Mouse (Mus musculus) heart, postnatal 4 days (tissue): Measurements from ENCODE around the gene Wscd2. TPM values are rescaled to one million over a fixed set of nuclear protein-coding genes. Genes with fewer than 3 reads are reported as not detected.

Experiments used
- DNase-seq: peaks from one replicate; pipeline ENCODE4 v3.0.0; 2021
- total RNA-seq, 2 experiments: library from RNA; stranded (reverse); gene quantifications; 2 replicates each; pipeline ENCODE4 v1.2.3; 2021

Gene Wscd2
- total RNA-seq, 2 experiments from 2014 or later: 1.1 to 1.3 TPM

DNA sequence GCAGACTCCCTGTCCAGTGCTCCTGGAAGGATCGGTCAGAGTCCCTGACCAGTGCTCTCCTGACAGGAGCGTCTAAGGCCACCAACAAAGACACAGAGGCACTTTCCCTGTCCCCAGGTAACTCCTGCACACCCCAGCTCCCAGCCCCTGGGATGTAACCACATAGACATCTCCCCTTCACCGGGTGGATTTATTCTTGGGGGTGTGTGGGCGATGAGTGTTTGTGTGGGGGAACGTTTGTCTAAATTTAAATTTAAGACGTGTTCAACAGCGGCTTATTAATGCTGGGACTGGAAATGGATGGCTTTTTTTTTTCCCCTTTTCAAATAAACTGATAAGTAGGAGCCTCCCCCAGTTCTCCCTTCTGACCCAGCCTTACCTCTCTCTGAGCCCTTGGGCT, 49.7 kb downstream of the Wscd2 start:
- DNase-seq: no peak

DNA sequence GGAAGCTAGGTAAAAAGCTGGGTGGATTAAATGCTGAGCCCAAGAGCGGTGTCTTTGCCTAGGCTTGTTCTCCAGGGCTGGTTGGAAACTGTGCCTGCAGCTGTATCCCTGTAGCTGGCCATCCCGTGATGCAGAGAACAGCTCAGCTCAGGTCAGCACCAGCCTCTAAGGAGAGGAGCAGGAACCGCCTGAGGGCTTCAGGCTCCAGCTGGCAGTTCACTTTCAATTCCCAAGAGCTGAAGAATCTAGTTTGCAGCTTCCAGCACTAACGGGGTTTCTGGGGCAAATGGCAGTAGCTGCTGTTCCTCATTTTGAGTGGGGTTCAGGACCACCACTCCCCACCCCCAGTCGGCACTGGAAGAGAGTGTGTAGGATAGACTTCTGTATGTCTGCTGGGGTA, 51.1 kb downstream of the Wscd2 start:
- DNase-seq: no peak

DNA sequence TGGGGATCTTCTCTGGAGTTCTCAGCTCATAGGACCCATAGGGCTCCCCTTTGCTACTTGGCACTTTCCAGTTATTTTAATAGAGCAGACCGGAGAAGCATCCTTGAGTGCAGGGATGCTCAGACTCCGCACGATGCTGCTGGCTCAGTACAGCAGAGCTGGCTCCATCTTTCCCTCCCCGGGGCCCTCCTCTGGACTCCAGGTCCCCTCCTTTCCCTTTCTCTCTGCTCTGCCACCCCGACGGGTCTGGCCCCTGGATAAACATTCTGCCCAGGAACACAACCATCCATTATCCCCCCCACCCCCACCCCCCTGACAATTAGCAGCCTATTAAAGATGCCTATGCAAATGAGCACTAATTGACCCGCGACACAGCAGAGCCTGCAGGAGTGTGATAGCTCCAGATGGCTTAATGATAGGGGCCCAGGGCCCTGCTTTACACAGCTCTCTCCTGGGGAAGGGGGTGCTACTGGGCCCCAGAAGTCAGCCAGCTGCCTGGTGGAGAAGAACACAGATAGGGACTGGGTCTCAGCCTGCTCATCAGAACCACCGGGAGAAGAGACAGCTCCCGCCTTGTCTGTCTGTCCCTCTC, 52.8 kb downstream of the Wscd2 start:
- DNase-seq: no peak

DNA sequence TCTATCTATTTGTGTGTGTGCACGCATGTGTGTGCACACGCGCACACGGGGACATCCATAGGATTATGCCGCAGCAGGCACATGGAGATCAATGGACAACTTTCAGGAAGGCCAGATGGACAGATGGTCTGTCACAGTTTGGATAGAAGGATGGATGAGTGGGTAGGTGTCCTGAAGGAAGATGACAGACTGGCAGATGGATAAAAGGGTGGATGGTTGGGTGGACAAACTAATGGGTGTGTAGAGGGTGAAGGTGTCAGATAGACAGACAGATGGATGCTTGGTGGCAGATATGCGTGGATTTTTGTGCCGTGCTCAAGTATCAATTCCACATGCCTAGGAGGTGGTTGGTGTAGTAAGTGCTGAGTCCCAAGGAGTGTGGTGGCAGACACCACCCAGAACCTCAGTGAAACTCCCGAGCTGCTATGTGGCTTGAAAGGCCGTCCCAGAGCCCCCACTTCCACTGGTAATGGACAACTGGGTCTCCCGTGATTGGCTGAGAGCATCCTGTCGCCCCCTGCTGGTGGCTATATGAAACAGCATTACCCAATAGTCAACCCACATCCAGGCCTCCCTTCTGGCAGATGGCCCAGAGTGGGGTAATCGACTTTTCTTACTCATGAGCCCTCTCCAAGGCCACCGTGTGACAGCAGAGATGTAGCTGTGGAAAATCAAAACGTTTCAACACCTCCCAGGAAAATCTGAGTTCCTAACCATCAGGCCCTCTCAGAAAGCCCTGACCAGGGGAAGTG, 58.0 kb downstream of the Wscd2 start:
- DNase-seq: peak; percentile 72

DNA sequence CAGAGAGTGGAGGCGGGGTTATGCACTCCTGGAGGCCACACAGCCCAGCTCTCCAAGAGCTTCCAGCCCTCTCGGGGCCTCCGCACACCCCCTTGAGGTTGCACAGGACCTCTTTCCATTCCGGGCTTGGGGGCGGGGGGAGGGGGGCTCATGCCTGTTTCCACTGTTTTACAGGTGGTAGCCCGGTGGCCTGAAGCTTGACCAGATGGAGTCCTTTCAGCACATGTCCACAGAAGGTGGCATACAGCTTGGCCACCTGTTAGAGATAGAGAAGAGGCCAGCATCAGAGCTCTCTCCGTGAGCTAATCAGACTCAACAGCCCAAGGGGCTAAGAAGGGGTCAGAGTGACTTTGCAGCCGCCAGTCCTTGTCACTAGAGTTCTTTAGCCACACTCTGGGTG, 60.1 kb downstream of the Wscd2 start:
- DNase-seq: no peak

DNA sequence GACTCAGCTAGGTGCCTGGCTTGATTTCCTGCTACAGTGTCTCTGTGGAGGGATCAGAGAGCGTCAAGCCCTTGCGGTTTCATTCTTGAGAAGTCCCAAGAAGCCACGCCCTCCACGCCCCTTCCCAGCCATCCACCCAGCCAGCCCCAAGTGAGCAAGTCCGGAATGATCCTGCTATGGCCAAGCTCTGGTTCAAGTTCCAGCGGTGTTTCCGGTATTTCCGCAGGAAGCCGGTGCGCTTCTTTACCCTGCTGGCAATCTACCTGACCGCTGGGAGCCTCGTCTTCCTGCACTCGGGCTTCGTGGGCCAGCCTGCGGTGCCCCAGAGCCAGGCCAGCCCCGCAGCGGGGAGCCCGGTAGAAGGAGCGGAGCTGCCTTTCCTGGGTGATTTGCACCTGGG, 60.6 kb downstream of the Wscd2 start:
- no peak for DNase-seq

DNA sequence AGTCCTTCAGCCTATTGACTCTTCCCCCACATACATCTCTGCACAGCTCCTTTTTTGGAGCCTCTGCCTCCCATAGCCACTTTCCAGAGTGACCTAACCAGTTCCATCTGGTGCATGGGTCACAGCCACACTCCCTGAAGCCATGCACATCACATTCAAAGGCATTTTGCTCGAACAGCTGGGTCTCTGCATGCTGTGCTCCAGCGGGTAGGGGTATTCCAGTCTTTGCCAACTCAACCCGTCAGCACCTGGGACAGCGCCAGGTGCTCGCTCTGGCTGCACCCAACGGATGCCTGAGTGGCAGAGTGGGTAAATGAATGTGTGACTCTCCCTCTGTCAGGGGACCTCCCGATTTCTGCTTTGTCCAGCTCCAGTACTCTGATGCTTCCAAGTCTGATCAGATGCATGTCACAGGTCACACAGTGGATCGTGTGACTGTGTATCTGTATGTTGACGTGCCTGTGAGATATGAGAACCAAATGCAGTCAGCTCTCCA, 63.3 kb downstream of the Wscd2 start:
- DNase-seq: peak; percentile 60

DNA sequence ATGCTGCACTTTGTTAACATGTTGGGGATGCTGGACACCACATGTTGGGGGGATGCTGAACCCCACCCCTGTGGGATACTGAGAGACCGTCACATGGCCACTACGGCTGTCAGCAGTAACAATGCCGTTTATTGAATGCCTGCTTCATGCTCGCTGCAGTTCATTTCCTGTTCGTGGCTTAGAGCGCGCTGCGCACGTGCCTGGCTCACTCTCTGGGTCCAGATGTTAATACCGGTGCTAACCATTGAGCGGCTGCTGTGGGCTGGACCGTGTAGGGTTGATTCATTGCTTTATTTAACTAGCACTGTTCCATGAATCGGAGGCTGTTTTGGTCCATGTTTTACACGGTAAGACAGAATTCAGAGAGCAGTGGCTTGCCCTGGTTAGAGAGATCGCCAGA, 64.0 kb downstream of the Wscd2 start:
- DNase-seq: no peak

DNA sequence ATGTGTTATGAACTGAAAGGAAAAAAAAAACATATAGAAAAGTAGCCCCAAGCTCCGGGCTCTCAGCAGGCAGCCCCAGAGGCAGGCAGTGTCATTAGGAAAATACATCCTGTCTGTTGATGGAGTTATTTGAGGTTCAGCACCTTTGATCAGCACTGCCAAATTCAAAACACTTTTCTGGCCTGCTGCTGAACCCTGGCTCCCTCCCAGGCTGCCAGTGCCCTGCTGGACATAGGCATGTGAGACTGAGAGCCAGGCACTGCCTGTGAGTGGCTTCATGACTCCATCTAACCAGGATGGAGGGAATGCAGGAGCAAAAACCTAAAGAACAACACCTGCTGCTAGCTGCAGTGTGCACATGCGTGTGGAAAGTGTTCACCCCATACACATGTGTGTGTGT, 64.4 kb downstream of the Wscd2 start:
- no peak for DNase-seq

DNA sequence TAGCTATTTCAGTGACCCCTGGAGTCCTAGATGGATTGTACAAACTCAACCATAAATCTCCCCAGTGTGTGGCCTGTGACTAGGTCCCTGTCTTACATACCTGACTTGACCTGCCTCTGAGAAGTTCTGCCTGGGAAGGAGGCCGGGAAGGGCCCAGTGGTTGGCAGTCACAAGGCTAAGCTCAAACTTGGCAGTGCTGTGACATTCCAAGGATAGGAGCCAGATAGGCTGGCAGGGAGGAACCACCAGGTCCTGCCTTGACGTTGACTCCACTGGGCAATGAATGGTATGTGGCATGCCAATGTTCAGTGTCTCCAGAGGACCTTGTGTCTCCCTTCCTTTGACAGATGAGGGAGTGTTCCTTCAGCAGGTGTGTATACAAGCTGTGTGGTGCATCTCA, 65.6 kb downstream of the Wscd2 start:
- peak; percentile 11 for DNase-seq

DNA sequence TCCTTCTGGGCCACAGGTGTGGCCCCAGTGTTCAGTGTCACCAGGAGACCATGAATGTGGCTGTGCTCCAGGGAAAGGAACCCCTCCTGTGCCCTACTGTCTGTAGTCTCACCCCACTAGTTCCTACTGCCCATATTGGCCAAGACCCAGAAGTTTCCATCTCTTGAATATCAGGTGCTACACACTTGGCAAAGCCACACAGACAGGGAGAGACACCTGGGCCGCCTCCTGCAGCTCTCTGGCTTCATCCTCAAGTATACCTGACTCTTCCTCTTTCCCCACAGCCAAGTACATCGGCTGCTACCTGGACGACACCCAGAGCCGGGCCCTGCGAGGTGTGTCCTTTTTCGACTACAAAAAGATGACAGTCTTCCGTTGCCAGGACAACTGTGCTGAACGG, 67.9 kb downstream of the Wscd2 start:
- no peak for DNase-seq

DNA sequence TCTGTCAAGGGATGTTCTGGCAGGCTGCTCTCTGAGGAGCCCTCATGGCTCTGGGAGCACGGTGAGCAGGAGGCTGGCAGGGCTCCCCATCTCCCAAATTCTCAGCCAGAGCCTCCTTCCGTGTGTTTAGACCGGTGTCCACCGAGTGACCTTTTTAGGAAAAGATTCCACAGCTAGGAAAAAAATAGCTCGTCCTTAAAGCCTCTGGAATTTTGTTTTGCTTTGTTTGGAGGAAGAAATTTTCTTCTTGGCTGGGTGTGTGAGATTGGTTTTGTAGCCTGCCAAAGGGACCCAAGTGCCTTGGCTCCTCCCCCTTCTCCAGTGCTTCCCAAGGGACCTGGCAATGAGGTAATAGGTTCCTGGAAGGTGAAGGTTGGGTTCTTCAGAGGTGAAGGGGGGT, 69.5 kb downstream of the Wscd2 start:
- peak; percentile 19 for DNase-seq

DNA sequence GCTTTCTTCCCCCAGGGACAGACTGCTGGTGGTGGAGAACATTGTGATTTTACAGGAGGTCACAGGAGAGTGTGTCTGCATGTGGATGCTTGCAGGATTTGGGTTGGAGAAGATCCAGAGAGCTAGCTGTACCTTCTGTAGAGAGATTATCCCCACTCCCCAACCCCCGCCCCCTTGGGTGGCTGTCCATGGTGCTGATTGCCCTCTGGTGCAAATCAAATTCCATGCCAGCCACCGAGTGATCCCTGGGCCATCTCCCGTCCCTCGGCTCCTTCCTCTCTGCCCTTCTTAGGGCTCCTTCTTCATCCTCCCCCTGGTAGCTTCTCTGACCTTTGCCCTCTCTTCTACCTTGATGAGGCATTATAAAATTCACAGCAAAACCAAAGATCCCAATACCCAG, 74.3 kb downstream of the Wscd2 start:
- peak; percentile 18 for DNase-seq

DNA sequence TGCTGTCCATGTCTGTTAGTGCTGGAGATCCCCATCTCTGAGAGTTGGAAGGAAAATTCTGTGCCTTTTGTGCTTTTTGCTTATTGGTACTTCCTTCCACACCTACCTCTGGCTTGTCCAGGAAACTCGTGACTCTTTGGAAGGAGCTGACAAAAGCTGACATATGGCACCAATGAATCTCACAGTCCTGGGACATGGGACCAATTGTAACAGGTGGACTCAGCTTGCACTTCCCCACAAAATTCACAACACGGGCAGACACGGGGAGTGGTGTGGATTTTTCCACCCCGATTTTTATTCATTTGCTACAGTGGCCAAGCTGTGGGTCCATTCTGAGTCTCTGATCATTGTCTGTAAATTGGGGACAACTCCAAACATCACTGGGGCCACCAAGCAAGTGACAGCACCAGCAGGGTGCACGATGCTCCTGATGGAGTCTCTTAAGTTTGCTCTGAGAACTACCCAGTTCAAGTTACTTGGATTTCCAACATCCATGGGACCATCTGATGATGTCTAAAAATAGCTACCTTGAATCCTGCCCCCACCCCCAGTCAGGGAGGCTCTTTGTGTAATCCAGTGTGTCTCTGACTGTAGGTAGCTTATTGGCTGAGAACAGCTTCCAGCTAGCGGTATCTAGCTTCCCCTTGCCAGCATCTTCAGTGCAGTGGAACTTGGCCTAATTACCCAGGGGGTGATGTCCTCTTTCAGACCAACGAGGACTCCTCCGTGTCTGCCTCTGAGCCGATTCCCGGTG, 75.1 kb downstream of the Wscd2 start:
- no peak for DNase-seq

DNA sequence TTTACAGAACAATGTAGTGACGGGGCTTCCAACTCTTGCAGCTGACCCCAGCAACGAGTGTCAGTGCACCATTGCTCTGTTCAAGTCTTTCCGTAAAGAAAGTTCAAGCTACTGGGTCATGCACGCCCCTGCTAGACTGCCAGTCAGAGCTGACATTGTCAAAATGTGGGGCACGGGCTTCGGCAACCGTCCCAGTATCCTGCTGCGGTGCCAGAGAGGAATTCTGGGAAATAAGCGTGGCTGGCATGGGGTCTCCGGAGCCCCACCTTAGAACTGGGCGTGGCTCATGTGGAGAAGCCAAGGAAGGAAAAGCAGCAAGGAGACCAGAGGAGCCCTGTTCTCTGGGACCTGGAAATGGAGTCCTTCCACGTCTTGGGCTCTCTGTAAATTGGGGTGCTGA, 75.7 kb downstream of the Wscd2 start:
- DNase-seq: no peak

DNA sequence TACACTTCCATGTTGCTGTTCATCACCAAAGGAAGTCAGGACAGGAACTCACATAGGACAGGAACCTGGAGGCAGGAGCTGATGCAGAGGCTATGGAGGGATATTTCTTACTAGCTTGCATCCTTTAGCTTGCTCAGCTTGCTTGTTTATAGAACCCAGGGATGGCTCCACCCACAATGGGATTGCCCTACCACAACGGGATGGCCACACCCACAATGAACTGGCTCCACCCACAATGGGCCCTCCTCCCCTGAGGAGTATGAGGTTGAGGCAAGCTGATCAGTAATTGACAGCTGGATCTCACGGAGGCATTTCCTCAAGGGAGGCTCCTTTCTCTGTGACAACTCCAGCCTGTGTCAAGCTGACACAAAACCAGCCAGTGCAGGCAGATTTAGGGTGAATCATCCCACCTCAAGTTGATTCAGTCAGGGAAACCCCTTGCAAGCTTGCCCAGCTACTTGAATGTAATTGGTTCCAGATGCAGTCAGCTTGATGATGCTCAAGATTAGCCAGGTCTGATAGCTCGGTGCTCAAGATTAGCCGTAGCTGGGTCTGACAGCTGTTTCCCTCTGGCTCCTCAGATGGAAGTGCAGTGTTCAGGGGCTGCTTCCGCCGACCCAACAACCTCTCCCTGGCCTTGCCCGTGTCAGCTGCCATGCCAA, 80.1 kb downstream of the Wscd2 start:
- no peak for DNase-seq

DNA sequence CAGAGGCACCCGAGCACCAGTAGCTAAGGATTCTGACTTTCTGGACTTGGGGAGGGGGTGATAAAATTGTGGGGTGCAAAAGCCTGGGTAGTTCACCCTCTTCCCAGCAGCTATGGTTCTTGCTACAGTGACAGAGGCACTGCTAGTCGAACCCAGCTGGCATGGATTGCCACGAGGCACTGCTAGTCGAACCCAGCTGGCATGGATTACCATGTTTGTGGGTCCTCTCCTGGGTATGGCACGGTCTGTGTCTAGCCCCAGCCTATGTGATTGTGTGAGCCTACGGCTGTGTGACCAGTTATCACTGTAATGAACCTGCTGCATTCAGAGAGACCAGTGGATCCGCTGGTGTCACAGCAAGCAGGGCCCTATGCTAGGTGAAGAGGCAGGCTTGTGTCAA, 87.4 kb downstream of the Wscd2 start:
- no peak for DNase-seq

DNA sequence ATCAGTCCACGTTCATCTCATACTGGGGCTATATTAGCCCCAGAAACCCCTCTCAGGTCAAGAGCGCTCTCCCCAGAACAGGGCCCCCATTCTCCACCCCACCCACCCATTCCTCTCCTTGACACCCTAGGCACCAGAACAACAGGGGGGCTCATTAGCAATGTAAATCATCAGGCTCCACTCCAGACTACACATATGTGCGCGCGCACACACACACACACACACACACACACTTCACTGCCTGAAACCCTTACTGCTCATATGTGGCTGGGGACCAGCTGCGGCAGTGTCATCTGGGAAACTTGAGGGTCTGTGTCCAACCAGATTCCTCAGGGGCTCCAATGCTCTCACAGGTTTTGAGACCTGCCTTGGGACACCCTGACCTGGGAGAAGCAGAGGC, 88.3 kb downstream of the Wscd2 start:
- DNase-seq: no peak

DNA sequence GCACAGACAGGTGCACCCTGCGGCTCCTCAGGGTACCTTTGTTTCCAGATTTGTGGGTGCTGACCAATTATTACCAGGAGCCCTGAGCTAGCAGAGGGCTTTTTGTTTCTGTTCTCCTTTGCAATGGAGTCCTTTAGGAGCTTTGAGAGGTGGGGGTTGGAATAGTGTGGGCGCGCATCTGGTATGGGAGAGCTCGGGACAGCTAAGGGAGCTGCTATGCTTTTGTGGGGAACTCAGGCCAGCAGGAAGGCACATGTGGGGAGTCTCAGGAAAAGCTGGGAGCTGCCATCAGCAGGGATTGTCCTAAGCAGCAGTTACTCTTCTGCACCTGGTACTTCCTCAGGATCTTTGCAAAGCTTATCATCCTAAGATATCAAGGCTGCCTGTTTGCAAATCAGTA, 89.0 kb downstream of the Wscd2 start:
- DNase-seq: no peak

DNA sequence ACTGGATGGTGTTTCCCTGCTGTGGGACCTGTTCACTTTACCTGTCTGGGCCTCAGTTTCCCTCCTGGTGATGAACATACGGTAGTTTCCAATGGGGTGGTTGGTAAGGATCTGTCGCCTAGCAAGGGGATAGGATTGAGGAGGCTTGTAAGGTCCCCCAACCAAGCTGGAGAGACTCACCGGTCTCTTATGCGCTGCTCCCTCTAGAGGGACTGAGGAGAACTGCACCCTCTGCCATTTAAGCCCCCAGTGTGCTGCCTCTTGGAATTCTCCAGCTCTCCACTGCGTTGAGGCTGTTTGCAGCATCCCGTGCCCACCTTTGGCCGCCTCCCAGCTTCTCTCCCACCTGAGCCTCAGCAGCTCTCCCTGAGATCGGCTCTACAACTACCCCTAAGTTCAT, 90.1 kb downstream of the Wscd2 start:
- peak; percentile 19 for DNase-seq

DNA sequence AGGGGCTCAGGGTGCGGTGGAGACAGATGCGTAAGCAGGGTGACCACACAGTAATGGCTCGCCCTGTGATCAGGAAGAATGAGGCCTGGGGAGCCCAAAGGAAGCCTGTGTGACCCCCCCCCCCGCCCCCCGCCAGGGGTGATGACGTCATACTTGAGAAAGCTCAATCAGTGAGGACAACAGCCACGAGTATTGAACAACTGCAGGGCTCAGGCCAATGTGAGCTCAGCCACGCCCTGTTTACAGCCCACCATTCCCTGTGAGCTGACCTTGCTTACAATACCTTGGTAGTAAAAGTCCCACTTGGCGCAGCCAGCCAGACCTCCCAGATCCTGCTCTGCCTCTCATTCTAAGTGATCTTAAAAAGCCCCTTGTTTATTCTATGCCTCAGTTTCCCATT, 90.7 kb downstream of the Wscd2 start:
- no peak for DNase-seq

DNA sequence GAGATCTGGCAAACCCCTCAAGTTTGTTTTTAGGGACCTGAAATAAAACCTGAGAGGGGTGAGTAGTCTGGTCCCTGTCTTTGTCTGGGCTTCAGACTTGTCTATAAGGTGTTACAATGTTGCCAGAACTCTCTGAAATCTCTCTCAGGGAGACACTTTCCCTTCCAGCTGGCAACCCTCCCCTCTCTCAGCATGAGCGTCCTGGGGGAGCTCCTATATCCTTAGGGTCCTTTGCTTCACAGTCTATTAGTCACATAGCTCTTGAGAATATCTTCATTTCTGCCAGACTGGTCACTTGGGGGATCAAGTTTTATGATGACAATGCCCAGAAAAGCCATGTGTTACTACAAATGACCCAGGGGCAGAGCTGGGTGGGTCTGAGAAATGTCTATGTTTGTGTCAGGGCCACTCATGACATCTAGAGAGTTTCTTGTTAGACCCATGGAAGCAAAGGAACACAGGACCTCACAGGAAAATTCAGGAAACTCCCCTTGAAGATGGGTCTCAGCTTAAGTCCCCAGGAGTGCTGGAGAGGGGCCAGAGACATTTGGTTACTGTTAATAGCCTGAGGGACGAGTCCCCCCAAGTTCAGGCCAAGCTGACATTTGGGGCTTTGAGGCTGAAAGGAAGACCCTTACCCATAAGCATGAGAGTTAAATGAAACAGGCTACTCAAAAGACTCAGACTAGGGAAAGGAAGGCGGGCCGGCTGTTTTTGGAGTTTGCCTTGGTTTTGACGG, 93.5 kb downstream of the Wscd2 start:
- no peak for DNase-seq
